Mouse (Mus musculus) heart, embryonic 13.5 days (tissue): ENCODE data around the gene Cacna1a. TPM values are rescaled to one million over a fixed set of nuclear protein-coding genes. Genes with fewer than 3 reads are reported as not detected.
"Not testable (repeated sequence)": the region's sequence is repeated elsewhere in the genome, so short reads cannot be mapped to it uniquely, and the experiment has no call there.

ENCODE experiments used
- ATAC-seq: fragments of 200-750 bp; cut with Nextera tagmentation; 2 replicates; pipeline ENCODE4 v1.8.0; 2017; ENCODE audit warnings: moderate TSS enrichment; ENCODE audit not compliant: insufficient number of reproducible peaks, low FRiP score, low TSS enrichment; ENCODE audit errors: extremely low read depth
- H3K27ac ChIP-seq: fragments of 300-500 bp; sonication (generic); replicated peaks from 2 replicates; pipeline ENCODE4 v1.5.1; 2015; ENCODE audit warnings: moderate library complexity, mild to moderate bottlenecking, inconsistent platforms
- H3K27me3 ChIP-seq: fragments of 300-500 bp; sonication (generic); replicated peaks from 2 replicates; pipeline ENCODE4 v1.6.1; 2015; ENCODE audit warnings: mild to moderate bottlenecking, inconsistent platforms
- H3K36me3 ChIP-seq: fragments of 300-500 bp; sonication (generic); 2 replicates; pipeline ENCODE4 v1.6.1; 2015; ENCODE audit warnings: mild to moderate bottlenecking, inconsistent platforms
- H3K4me1 ChIP-seq: fragments of 300-500 bp; sonication (generic); 2 replicates; pipeline ENCODE4 v1.6.1; 2015; ENCODE audit warnings: inconsistent platforms
- H3K4me2 ChIP-seq: fragments of 300-500 bp; sonication (generic); 2 replicates; pipeline ENCODE4 v1.6.1; 2015; ENCODE audit warnings: inconsistent platforms, mild to moderate bottlenecking, moderate library complexity
- H3K4me3 ChIP-seq: fragments of 300-500 bp; sonication (generic); 2 replicates; pipeline ENCODE4 v1.5.1; 2015; ENCODE audit warnings: moderate library complexity, mild to moderate bottlenecking, inconsistent platforms
- H3K9ac ChIP-seq: fragments of 300-500 bp; sonication (generic); 2 replicates; pipeline ENCODE4 v1.6.1; 2015; ENCODE audit warnings: inconsistent platforms, mild to moderate bottlenecking, moderate library complexity
- H3K9me3 ChIP-seq: fragments of 300-500 bp; sonication (generic); 2 replicates; pipeline ENCODE4 v1.6.1; 2016; ENCODE audit warnings: inconsistent platforms
- WGBS: fragments of 180-500 bp; shearing (Covaris S2); methylation state at CpG from one replicate; pipeline ENCODE4 v1.1.7; 2015; ENCODE audit warnings: mixed read lengths; 5-methylcytosine and 5-hydroxymethylcytosine counted together
- polyA plus RNA-seq: library from polyadenylated mRNA; unstranded; fragments of >200 nt; fragmentation: Nextera tagmentation; extraction: Ambion mirVana; gene quantifications from 2 replicates; pipeline ENCODE4 v1.2.1, GENCODE M21; 2015

Cacna1a gene
- polyA plus RNA-seq, 1 experiment from 2014 or later = 6.4 TPM

DNA sequence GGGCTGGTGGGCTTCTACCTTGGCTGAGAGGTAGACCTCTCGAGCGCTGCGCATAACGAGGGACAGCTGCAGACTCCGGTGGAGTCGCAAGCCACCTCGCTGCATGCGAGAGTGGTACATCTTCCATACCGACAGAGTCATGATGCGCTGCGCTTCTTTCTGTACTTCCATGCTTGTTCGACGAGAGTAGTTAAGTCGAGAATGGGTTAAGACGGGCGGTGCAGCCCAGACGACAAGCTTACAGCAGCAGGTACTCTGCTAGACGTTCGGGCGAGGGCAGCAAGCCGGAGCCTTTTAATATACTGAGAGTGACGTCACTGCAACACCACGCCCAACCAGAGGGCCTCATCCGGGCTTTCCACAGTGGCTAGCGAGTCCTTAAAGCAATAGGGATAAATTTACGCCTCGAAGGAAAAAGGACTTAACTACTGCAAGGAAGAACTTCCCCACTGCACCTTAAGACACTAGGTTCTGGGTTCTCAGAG is 274.4 kb downstream of the Cacna1a start, which contains the start of gene Ier2:
Ier2 (minus strand) TSS at position 272 of the 485 bp plus-strand sequence.
- peak within 1 kb of the TSS; percentile 75 for H3K4me3 ChIP-seq
- H3K9me3 ChIP-seq = no peaks in the 10 kb centered on the region
- under 1% methylated on average over 27 of the region's 27 CpGs for WGBS
- H3K4me1 ChIP-seq = peaks cover 47% of the 10 kb centered on the region
- peak within 1 kb of the TSS; percentile 87 for H3K4me2 ChIP-seq
- peak within 1 kb of the TSS; percentile 99 for H3K27ac ChIP-seq
- H3K9ac ChIP-seq = peak within 1 kb of the TSS; percentile 96
- ATAC-seq = peak; percentile 65
- H3K36me3 ChIP-seq = no peaks in the 10 kb centered on the region; the same call in 1 of the 2 replicates
- no peaks in the 10 kb centered on the region for H3K27me3 ChIP-seq

DNA sequence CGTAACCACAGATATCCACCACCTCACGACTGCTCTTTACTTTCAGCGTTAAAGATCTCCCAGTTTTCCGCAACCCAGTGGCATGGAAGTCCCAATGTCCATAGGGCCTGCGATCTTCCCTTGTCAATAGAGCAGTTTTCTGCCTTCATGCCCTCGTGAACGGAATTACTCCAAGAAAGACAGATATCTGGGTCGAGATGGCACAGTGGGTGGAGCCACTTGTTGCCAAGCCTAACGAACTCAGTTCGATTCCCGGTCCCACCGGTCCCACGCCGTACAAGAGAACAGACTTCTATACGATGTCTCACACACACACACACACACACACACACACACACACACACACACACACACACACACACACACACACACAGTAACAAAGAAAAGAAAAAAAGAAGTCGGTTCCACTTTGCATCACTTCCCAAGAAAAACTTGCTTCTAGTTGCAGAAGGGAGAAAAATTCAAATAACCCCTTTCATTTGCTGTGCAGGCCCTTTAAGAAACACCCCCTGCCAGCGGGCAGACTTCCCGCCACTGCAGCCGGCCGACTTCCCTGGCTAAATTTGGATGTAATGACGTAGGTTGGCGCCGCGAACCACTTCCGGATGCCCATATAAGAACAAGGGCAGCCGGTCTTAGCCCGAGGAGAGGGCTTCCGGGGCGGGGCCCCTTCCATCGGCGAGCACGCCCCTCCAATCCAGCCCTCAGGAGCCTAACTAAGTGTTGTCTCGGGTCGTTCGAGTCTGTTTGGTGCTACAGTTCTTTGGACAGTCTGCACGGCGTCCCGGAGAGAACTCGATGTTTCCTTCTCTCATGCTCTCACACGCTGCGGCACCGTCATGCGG is 275.5 kb downstream of the Cacna1a start:
- Histone ChIP-seq H3K4me2 (peak overlapping the region; percentile 87), H3K36me3 (peaks cover 10% of the 10 kb centered on the region; the same call in 1 of the 2 replicates), H3K4me1 (peaks cover 41% of the 10 kb centered on the region), H3K27ac (peak overlapping the region; percentile 99), H3K9ac (peak overlapping the region; percentile 96), H3K27me3 (no peaks in the 10 kb centered on the region), H3K4me3 (peak overlapping the region; percentile 75), H3K9me3 (no peaks in the 10 kb centered on the region)
- peak; percentile 63 for ATAC-seq
- WGBS = 2% methylated on average over 43 of the region's 43 CpGs

DNA sequence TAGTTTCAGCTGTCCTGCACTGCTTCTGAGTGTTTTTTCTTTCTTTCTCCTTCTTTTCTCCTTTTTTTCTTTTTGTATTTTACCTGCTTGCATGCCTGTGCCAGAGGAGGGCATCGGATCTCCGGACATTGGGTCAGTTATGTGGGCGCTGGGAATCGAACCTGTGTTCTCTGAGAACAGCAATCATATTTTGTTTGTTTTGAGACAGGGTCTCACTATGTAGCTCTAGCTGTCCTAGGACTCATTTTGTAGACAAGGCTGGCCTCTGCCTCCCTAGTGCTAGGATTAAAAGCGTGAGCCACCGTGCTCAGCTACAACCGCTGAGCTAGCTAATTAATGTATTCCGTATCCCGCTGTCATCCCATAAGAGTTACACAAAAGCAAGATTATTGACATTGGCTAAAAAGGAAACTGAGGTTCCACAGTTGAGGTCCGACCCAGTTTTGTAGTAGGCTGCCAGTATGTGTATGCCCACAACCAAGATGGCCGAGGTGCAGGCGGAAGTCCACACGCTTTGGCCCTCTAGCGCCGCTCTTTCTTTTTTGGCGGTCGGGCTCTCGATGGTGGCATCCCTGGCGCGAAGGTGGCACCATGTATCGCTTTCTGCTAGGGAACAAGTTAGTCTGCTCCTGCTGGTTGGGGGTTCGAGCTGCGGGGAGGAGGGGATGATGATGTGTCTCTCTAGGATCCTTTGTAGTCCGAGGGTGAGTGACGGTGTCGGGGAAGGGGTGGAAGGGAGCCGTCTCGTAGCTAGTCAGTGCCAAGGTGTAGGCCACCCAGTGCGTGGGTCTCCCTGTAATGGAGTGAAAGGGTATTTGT is 276.5 kb downstream of the Cacna1a start:
- H3K9me3 ChIP-seq = no peaks in the 10 kb centered on the region
- peaks cover 32% of the 10 kb centered on the region for H3K4me1 ChIP-seq
- no peaks in the 10 kb centered on the region for H3K27me3 ChIP-seq
- 0 out of 2 replicates have a peak, but pooled peaks have one; percentile 16 for ATAC-seq
- peak overlapping the region; percentile 99 for H3K27ac ChIP-seq
- H3K36me3 ChIP-seq = peaks cover 18% of the 10 kb centered on the region; the same call in 1 of the 2 replicates
- WGBS = under 1% methylated on average over 29 of the region's 29 CpGs
- peak overlapping the region; percentile 87 for H3K4me2 ChIP-seq
- peak overlapping the region; percentile 75 for H3K4me3 ChIP-seq
- H3K9ac ChIP-seq = peak overlapping the region; percentile 88

DNA sequence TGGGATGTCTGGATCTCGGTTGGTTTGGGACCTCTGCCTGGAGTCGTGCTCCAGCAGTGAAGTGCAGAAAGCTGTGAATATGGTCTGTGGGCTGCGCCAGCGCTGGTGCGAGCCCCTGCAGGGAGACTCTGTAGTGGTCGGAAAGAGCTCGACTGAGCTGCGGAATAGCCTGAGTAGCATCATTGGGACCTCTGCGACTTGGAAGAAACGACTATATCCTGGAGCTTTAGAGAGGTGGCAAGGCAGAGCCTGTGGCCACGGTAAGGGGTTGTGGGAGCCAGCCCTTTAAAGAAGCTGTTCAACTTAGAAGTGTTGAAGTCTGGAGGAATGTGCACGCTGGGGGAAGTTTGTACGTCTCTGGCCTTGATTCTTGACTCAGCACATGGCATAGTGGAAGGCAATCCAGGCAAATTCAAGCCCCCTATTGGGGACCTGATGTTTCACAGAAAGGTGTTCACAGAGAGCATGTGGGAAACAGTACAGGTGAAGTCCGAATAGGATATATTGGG is 277.2 kb downstream of the Cacna1a start:
- ATAC-seq = no peak
- Histone ChIP-seq H3K4me2 (peak overlapping the region; percentile 87), H3K27me3 (no peaks in the 10 kb centered on the region), H3K27ac (peak overlapping the region; percentile 99), H3K36me3 (peaks cover 24% of the 10 kb centered on the region), H3K9ac (peak overlapping the region; percentile 88), H3K4me3 (peak overlapping the region; percentile 75), H3K4me1 (peaks cover 25% of the 10 kb centered on the region), H3K9me3 (no peaks in the 10 kb centered on the region)
- 3% methylated on average over 14 of the region's 14 CpGs for WGBS

DNA sequence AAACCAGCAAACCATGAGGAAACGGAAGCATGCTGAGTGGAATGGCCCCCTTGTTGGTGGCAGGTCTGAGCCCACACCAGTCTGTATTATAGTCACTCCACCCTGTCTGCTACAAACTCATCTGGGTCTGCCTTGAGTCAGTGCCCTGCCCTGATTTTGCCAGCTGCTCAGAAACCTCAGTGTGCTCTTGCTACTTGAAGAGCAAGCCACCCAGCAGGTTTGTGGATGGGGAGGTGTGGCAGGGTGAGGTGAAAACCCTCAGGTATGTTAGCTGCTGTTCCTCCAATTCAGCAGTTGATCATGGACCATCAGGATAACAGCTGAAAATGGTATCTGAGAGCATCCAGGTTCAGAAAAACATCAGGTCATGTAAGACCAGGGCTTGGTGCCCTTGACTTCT is 279.8 kb downstream of the Cacna1a start:
- no peak overlapping the region for H3K4me2 ChIP-seq
- H3K4me3 ChIP-seq = no peak overlapping the region
- 56% methylated on average over 1 of the region's 1 CpGs for WGBS
- no peak overlapping the region for H3K9ac ChIP-seq
- peaks cover 16% of the 10 kb centered on the region for H3K4me1 ChIP-seq
- no peaks in the 10 kb centered on the region for H3K9me3 ChIP-seq
- no peak for ATAC-seq
- no peak overlapping the region for H3K27ac ChIP-seq
- peaks cover 47% of the 10 kb centered on the region for H3K36me3 ChIP-seq
- no peaks in the 10 kb centered on the region for H3K27me3 ChIP-seq

DNA sequence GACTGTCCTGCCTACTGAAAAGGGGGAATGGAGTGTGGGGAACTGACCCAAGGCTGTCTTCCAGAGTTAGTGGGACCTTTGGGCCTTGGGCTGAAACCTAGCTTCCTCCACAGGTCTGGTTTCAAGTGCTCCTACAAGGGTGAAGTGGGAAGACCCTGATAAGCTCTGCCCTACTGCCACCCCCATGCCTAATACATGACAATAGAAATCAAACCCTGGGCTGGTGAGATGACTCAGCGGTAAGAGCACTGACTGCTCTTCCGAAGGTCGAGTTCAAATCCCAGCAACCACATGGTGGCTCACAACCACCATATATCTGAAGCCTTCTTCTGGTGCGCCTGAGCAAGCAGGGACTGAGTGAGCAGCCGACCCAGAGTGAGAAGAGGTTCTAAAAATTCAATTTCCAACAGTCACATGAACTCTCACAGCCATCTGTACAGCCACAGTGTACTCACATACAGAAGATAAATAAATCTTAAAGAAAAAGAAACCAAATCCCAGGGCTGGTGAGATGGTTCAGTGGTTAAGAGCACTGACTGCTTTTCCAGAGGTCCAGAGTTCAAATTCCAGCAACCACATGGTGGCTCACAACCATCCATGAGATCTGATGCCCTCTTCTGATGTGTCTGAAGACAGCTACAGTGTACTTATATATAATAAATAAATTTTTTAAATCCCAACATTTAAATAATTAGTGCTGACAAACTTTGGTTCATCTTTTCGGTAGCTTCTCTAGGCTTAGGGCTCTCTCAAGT is 280.7 kb downstream of the Cacna1a start:
- Histone ChIP-seq H3K36me3 (peaks cover 54% of the 10 kb centered on the region), H3K4me1 (peaks cover 11% of the 10 kb centered on the region), H3K9ac (no peak overlapping the region), H3K27me3 (no peaks in the 10 kb centered on the region), H3K9me3 (no peaks in the 10 kb centered on the region), H3K27ac (no peak overlapping the region), H3K4me2 (no peak overlapping the region), H3K4me3 (no peak overlapping the region)
- 68% methylated on average over 6 of the region's 6 CpGs for WGBS
- ATAC-seq = no peak

DNA sequence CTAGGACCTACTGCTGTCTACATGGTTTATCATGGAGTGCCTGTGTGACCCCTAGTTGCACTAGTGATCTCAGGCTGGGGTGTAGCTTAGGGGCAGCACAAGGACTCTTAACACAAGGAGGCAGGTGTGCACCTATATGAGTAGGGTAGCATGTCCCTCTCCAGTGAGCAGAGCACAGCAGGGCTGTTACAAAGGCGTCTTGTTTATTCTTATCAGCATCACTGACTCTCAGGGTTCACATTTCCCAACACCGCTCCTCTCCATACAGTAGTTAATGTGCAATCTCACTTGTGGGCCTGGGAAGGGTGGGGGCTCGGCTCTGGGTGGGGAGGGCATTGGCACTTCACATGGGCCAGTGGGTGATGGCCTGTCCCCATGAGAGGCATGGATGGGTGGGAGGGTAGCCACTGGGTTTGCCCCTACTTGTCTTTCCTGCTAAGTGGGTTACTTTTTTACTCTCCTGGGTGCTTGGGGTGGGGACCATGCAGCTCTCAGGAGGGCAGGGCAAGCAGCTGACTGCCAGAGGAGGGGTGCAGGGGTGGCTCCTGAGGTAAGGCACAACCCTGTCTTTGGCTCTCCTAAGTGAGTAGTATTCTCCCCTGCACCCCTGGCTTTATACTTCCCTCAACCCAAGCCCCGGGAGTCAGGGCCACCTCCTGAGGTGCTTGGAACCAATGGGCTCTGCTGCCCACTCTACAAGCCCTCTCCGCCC is 282.2 kb downstream of the Cacna1a start:
- not testable (repeated sequence) for H3K4me3 ChIP-seq, H3K27me3 ChIP-seq, H3K4me2 ChIP-seq, H3K9me3 ChIP-seq, H3K9ac ChIP-seq, ATAC-seq, H3K27ac ChIP-seq, H3K4me1 ChIP-seq
- H3K36me3 ChIP-seq = peaks cover 69% of the 10 kb centered on the region
- 76% methylated on average over 5 of the region's 5 CpGs for WGBS

DNA sequence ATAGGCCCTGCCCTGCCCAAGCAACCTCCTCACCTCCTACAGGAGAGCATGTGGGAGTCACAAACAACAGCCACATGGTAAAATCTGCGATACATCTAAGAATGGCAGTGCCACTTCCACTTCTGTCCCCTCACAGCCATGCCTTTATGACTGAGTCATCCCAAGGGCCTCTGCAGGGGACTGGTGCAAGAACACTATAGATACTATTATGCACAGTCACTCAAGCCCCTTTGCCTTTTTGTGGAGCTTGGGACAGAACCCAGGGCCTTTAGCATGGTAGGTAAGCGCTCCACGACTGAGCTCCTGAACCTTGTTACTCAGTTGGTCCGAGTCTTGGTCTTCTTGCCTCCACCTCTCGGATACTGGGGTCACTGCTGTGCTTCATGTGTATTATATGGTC is 289.1 kb downstream of the Cacna1a start:
- peaks cover 24% of the 10 kb centered on the region for H3K4me1 ChIP-seq
- WGBS = 86% methylated on average over 5 of the region's 5 CpGs
- H3K9ac ChIP-seq = no peak overlapping the region
- H3K9me3 ChIP-seq = no peaks in the 10 kb centered on the region
- no peak for ATAC-seq
- H3K27ac ChIP-seq = no peak overlapping the region
- H3K27me3 ChIP-seq = no peaks in the 10 kb centered on the region
- H3K36me3 ChIP-seq = peaks cover 61% of the 10 kb centered on the region
- H3K4me2 ChIP-seq = no peak overlapping the region
- no peak overlapping the region for H3K4me3 ChIP-seq

DNA sequence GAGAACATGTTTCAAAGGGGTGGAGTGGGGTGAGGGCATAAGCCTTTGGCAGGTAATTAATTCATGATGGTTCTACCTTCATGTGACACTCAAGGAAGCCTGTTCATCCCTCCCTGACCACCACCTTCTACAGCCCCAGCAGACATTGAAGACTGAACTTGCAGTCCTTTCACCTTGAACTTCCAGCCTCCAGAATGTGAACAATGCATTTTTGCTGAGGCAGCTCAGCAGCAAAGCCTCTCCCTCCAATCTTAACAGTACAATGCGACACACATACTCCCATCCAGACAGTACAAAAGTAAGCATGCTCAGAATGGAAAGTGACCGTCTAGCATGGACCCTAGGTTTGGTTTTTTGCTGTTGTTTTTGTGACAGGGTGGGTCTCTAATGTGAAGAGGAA is 293.2 kb downstream of the Cacna1a start:
- Histone ChIP-seq H3K36me3 (peaks cover 38% of the 10 kb centered on the region), H3K4me1 (peaks cover 56% of the 10 kb centered on the region), H3K9me3 (no peaks in the 10 kb centered on the region), H3K4me3 (no peak overlapping the region), H3K4me2 (no peak overlapping the region), H3K9ac (peak overlapping the region; percentile 33; the same call in 1 of the 2 replicates), H3K27ac (0 out of 2 replicates have a peak overlapping the region, but pooled peaks have one; percentile 48), H3K27me3 (no peaks in the 10 kb centered on the region)
- WGBS = 63% methylated on average over 2 of the region's 2 CpGs
- ATAC-seq = no peak

DNA sequence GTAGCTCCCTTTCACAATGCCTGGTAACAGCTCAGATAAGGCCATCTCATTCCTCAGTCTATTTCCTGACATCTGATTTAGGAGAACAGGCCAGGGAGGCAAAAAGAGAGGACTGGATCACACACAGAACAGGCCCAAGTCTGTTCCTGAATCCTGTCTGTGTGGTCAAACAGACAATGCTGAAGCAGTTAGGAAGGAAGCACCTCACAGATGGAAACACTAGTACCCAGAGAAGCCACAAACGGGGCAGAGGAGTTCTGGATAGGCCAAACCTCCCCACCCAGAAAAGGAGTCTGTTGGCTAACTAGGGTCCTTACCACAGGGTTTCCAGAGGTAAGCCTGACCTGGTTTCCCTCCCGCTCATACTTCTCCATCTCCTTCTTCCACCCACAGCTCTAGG is 294.0 kb downstream of the Cacna1a start:
- peaks cover 56% of the 10 kb centered on the region for H3K4me1 ChIP-seq
- peak overlapping the region; percentile 33 for H3K9ac ChIP-seq

More for the DNA sequence above, 294.0 kb downstream of the Cacna1a start:
- ATAC-seq = no peak
- no peak overlapping the region for H3K4me2 ChIP-seq
- H3K27me3 ChIP-seq = no peaks in the 10 kb centered on the region
- WGBS = 74% methylated on average over 2 of the region's 2 CpGs
- peaks cover 31% of the 10 kb centered on the region for H3K36me3 ChIP-seq
- no peaks in the 10 kb centered on the region for H3K9me3 ChIP-seq
- peak overlapping the region; percentile 48; the same call in 1 of the 2 replicates for H3K27ac ChIP-seq
- no peak overlapping the region for H3K4me3 ChIP-seq
